Mouse (Mus musculus): ENCODE data around the gene Arhgef12. TPM values are rescaled to one million over a fixed set of nuclear protein-coding genes. Genes with fewer than 3 reads are reported as not detected.

Gene Arhgef12
- polyA plus RNA-seq, 1 experiment from 2014 or later = 7.8 TPM

- Histone ChIP-seq H3K4me1 (no peaks in the 10 kb centered on the region), H3K4me3 (no peak overlapping the region), H3K9me3 (replicated peaks) (no peaks in the 10 kb centered on the region), H3K27ac (replicated peaks) (no peak overlapping the region), H3K27me3 (ENCODE audit: low read depth, poor library complexity, severe bottlenecking) (no peaks in the 10 kb centered on the region), H3K36me3 (0 out of 2 replicates have a peak, but pooled peaks cover 6% of the 10 kb centered on the region)
- DNase-seq (ENCODE audit: low spot score) = no peak
- 90% methylated on average over 3 of the region's 3 CpGs for WGBS
These were observed 13.2 kb downstream of the Arhgef12 start for GRCm38 (mm10) chr9:43093803-43094202.

GRCm38 (mm10) chr9:43085686-43086285 lies 21.3 kb downstream of the Arhgef12 start:
- H3K4me3 ChIP-seq = no peak overlapping the region
- DNase-seq (ENCODE audit: low spot score) = no peak
- WGBS = 92% methylated on average over 1 of the region's 1 CpGs
- H3K27me3 ChIP-seq (ENCODE audit: low read depth, poor library complexity, severe bottlenecking) = no peaks in the 10 kb centered on the region
- no peaks in the 10 kb centered on the region for H3K36me3 ChIP-seq
- H3K4me1 ChIP-seq = peaks cover 15% of the 10 kb centered on the region
- H3K9me3 ChIP-seq (replicated peaks) = no peaks in the 10 kb centered on the region
- H3K27ac ChIP-seq (replicated peaks) = no peak overlapping the region

GRCm38 (mm10) chr9:43084496-43085362 lies 22.3 kb downstream of the Arhgef12 start:
- DNase-seq (ENCODE audit: low spot score) = no peak

GRCm38 (mm10) chr9:43083441-43084055 lies 23.5 kb downstream of the Arhgef12 start:
- no peaks in the 10 kb centered on the region for H3K27me3 ChIP-seq (ENCODE audit: low read depth, poor library complexity, severe bottlenecking)
- 33% methylated on average over 7 of the region's 7 CpGs for WGBS
- peaks cover 15% of the 10 kb centered on the region for H3K4me1 ChIP-seq
- no peak overlapping the region for H3K4me3 ChIP-seq
- H3K27ac ChIP-seq (replicated peaks) = no peak overlapping the region
- no peaks in the 10 kb centered on the region for H3K9me3 ChIP-seq (replicated peaks)
- H3K36me3 ChIP-seq = no peaks in the 10 kb centered on the region
- no peak for DNase-seq (ENCODE audit: low spot score)

More at GRCm38 (mm10) chr9:43084496-43085362, 22.3 kb downstream of the Arhgef12 start:
- WGBS = 88% methylated on average over 7 of the region's 7 CpGs
- no peak overlapping the region for H3K27ac ChIP-seq (replicated peaks)
- H3K4me1 ChIP-seq = peaks cover 15% of the 10 kb centered on the region
- H3K36me3 ChIP-seq = no peaks in the 10 kb centered on the region
- H3K9me3 ChIP-seq (replicated peaks) = no peaks in the 10 kb centered on the region
- no peaks in the 10 kb centered on the region for H3K27me3 ChIP-seq (ENCODE audit: low read depth, poor library complexity, severe bottlenecking)
- H3K4me3 ChIP-seq = no peak overlapping the region

- no peak for DNase-seq (ENCODE audit: low spot score)
- H3K4me3 ChIP-seq = no peak overlapping the region
- H3K36me3 ChIP-seq = no peaks in the 10 kb centered on the region
- no peak overlapping the region for H3K27ac ChIP-seq (replicated peaks)
- H3K27me3 ChIP-seq (ENCODE audit: low read depth, poor library complexity, severe bottlenecking) = no peaks in the 10 kb centered on the region
- 95% methylated on average over 3 of the region's 3 CpGs for WGBS
- no peaks in the 10 kb centered on the region for H3K9me3 ChIP-seq (replicated peaks)
- H3K4me1 ChIP-seq = peaks cover 5% of the 10 kb centered on the region
These were observed 28.3 kb downstream of the Arhgef12 start for GRCm38 (mm10) chr9:43078711-43079110.

- Histone ChIP-seq H3K9me3 (replicated peaks) (no peaks in the 10 kb centered on the region), H3K4me3 (no peak overlapping the region), H3K27me3 (ENCODE audit: low read depth, poor library complexity, severe bottlenecking) (no peaks in the 10 kb centered on the region), H3K4me1 (peaks cover 9% of the 10 kb centered on the region), H3K27ac (replicated peaks) (no peak overlapping the region), H3K36me3 (no peaks in the 10 kb centered on the region)
- 77% methylated on average over 7 of the region's 7 CpGs for WGBS
- DNase-seq (ENCODE audit: low spot score) = no peak
These were observed 30.9 kb downstream of the Arhgef12 start for GRCm38 (mm10) chr9:43076163-43076562.

GRCm38 (mm10) chr9:43074611-43075010 lies 32.4 kb downstream of the Arhgef12 start:
- H3K4me1 ChIP-seq = peaks cover 20% of the 10 kb centered on the region
- WGBS = 86% methylated on average over 1 of the region's 1 CpGs
- no peaks in the 10 kb centered on the region for H3K36me3 ChIP-seq
- DNase-seq (ENCODE audit: low spot score) = no peak
- H3K27ac ChIP-seq (replicated peaks) = no peak overlapping the region
- H3K4me3 ChIP-seq = no peak overlapping the region
- no peaks in the 10 kb centered on the region for H3K9me3 ChIP-seq (replicated peaks)
- H3K27me3 ChIP-seq (ENCODE audit: low read depth, poor library complexity, severe bottlenecking) = no peaks in the 10 kb centered on the region

GRCm38 (mm10) chr9:43071741-43072140 lies 35.3 kb downstream of the Arhgef12 start:
- no peak for DNase-seq (ENCODE audit: low spot score)
- 54% methylated on average over 2 of the region's 2 CpGs for WGBS
- Histone ChIP-seq H3K9me3 (replicated peaks) (no peaks in the 10 kb centered on the region), H3K27me3 (ENCODE audit: low read depth, poor library complexity, severe bottlenecking) (no peaks in the 10 kb centered on the region), H3K36me3 (no peaks in the 10 kb centered on the region), H3K27ac (replicated peaks) (no peak overlapping the region), H3K4me1 (peaks cover 20% of the 10 kb centered on the region), H3K4me3 (no peak overlapping the region)

- 19% methylated on average over 4 of the region's 4 CpGs for WGBS
- no peaks in the 10 kb centered on the region for H3K36me3 ChIP-seq
- no peak for DNase-seq (ENCODE audit: low spot score)
- H3K9me3 ChIP-seq (replicated peaks) = no peaks in the 10 kb centered on the region
- H3K4me1 ChIP-seq = peaks cover 20% of the 10 kb centered on the region
- no peaks in the 10 kb centered on the region for H3K27me3 ChIP-seq (ENCODE audit: low read depth, poor library complexity, severe bottlenecking)
- no peak overlapping the region; the same call in 1 of the 2 replicates for H3K27ac ChIP-seq (replicated peaks)
- 0 out of 2 replicates have a peak overlapping the region, but pooled peaks have one; percentile 14 for H3K4me3 ChIP-seq
These were observed 35.9 kb downstream of the Arhgef12 start for GRCm38 (mm10) chr9:43071176-43071575.

- 49% methylated on average over 4 of the region's 4 CpGs for WGBS
- no peaks in the 10 kb centered on the region for H3K27me3 ChIP-seq (ENCODE audit: low read depth, poor library complexity, severe bottlenecking)
- H3K4me3 ChIP-seq = peak overlapping the region; percentile 14; the same call in 1 of the 2 replicates
- peaks cover 20% of the 10 kb centered on the region for H3K4me1 ChIP-seq
- no peak for DNase-seq (ENCODE audit: low spot score)
- H3K27ac ChIP-seq (replicated peaks) = no peak overlapping the region; the same call in 1 of the 2 replicates
- H3K36me3 ChIP-seq = no peaks in the 10 kb centered on the region
- H3K9me3 ChIP-seq (replicated peaks) = no peaks in the 10 kb centered on the region
These were observed 36.5 kb downstream of the Arhgef12 start for GRCm38 (mm10) chr9:43070566-43070965.

- no peaks in the 10 kb centered on the region for H3K36me3 ChIP-seq
- H3K4me1 ChIP-seq = peaks cover 20% of the 10 kb centered on the region
- DNase-seq (ENCODE audit: low spot score) = no peak
- 77% methylated on average over 2 of the region's 2 CpGs for WGBS
- no peak overlapping the region for H3K27ac ChIP-seq (replicated peaks)
- no peaks in the 10 kb centered on the region for H3K9me3 ChIP-seq (replicated peaks)
- peak overlapping the region; percentile 14; the same call in 1 of the 2 replicates for H3K4me3 ChIP-seq
- no peaks in the 10 kb centered on the region for H3K27me3 ChIP-seq (ENCODE audit: low read depth, poor library complexity, severe bottlenecking)
These were observed 36.9 kb downstream of the Arhgef12 start for GRCm38 (mm10) chr9:43070153-43070552.

GRCm38 (mm10) chr9:43067896-43068295 lies 39.1 kb downstream of the Arhgef12 start:
- no peak overlapping the region for H3K4me3 ChIP-seq
- H3K4me1 ChIP-seq = peaks cover 20% of the 10 kb centered on the region
- 88% methylated on average over 3 of the region's 3 CpGs for WGBS

More at GRCm38 (mm10) chr9:43067896-43068295, 39.1 kb downstream of the Arhgef12 start:
- Histone ChIP-seq H3K36me3 (no peaks in the 10 kb centered on the region), H3K9me3 (replicated peaks) (no peaks in the 10 kb centered on the region), H3K27ac (replicated peaks) (no peak overlapping the region), H3K27me3 (ENCODE audit: low read depth, poor library complexity, severe bottlenecking) (no peaks in the 10 kb centered on the region)
- DNase-seq (ENCODE audit: low spot score) = no peak

Measured in midbrain, embryonic 10.5 days (tissue).